Mouse (Mus musculus) heart, embryonic 14.5 days (tissue): ENCODE results near the gene Gm5475. TPM values are rescaled to one million over a fixed set of nuclear protein-coding genes. Genes with fewer than 3 reads are reported as not detected.

Experiments used
- ATAC-seq: fragments of 200-750 bp; cut with Nextera tagmentation; 2 replicates; pipeline ENCODE4 v1.8.0; 2017; ENCODE audit warnings: low read depth, moderate TSS enrichment; ENCODE audit not compliant: insufficient number of reproducible peaks, insufficient read depth, low FRiP score
- H3K27ac ChIP-seq, 2 experiments: fragments of 200-500 bp in 1 of 2; fragments of 300-500 bp in 1 of 2; sonication (generic) in 1 of 2; replicated peaks in 1 of 2; 2 replicates each; pipeline ENCODE4 v1.5.1; 2012 to 2014; ENCODE audit warnings: low read depth in 2 of 2, low read length in 2 of 2, control low read depth in 1 of 2, mild to moderate bottlenecking in 1 of 2, mixed read lengths in 1 of 2; ENCODE audit not compliant: control insufficient read depth in 1 of 2, insufficient read depth in 1 of 2
- H3K27me3 ChIP-seq: fragments of 300-500 bp; sonication (generic); 2 replicates; pipeline ENCODE4 v1.6.1; 2014; ENCODE audit warnings: mild to moderate bottlenecking, low read length, control low read depth; ENCODE audit not compliant: control insufficient read depth, insufficient read depth
- H3K36me3 ChIP-seq: fragments of 300-500 bp; sonication (generic); 2 replicates; pipeline ENCODE4 v1.6.1; 2014; ENCODE audit warnings: mild to moderate bottlenecking, control low read depth, low read length, mixed read lengths; ENCODE audit not compliant: control insufficient read depth, insufficient read depth
- H3K4me1 ChIP-seq, 2 experiments: fragments of 200-500 bp in 1 of 2; fragments of 300-500 bp in 1 of 2; sonication (generic) in 1 of 2; 2 replicates each; pipeline ENCODE4 v1.6.1; 2012 to 2014; ENCODE audit warnings: low read length in 2 of 2, control low read depth in 1 of 2, mixed read lengths in 1 of 2; ENCODE audit not compliant: control insufficient read depth in 2 of 2, insufficient read depth in 2 of 2
- H3K4me2 ChIP-seq: fragments of 300-500 bp; sonication (generic); 2 replicates; pipeline ENCODE4 v1.6.1; 2014; ENCODE audit warnings: mild to moderate bottlenecking, low read length
- H3K4me3 ChIP-seq, 2 experiments: fragments of 200-500 bp in 1 of 2; fragments of 300-500 bp in 1 of 2; sonication (generic) in 1 of 2; 2 replicates each; pipeline ENCODE4 v1.5.1; 2012 to 2014; ENCODE audit warnings: low read length in 2 of 2, mild to moderate bottlenecking in 2 of 2, control low read depth in 1 of 2, low read depth in 1 of 2, moderate library complexity in 1 of 2; ENCODE audit not compliant: control insufficient read depth in 1 of 2, insufficient read depth in 1 of 2
- H3K9ac ChIP-seq: fragments of 300-500 bp; sonication (generic); 2 replicates; pipeline ENCODE4 v1.6.1; 2014; ENCODE audit warnings: mild to moderate bottlenecking, low read length
- H3K9me3 ChIP-seq: fragments of 300-500 bp; sonication (generic); 2 replicates; pipeline ENCODE4 v1.6.1; 2016; ENCODE audit warnings: low read length, control low read depth; ENCODE audit not compliant: control insufficient read depth
- WGBS: fragments of 180-500 bp; shearing (Covaris S2); extraction: QIAGEN DNeasy Blood & Tissue Kit; methylation state at CpG from one replicate; pipeline ENCODE4 v1.1.7; 2014; 5-methylcytosine and 5-hydroxymethylcytosine counted together
- polyA plus RNA-seq: library from polyadenylated mRNA; unstranded; fragments of >200 nt; fragmentation: Nextera tagmentation; extraction: Ambion mirVana; gene quantifications from 2 replicates; pipeline ENCODE4 v1.2.1, GENCODE M21; 2014

Gene Gm5475
- polyA plus RNA-seq, 1 experiment from 2014 or later: not detected

GRCm38 (mm10) chr15:100473926-100474503 is 52.1 kb downstream of the Gm5475 start:
- Histone ChIP-seq H3K4me3 (no peak overlapping the region), H3K4me1 (peaks cover 6 to 12% of the 10 kb centered on the region in 2 experiments; a peak in 3 of 4 replicates), H3K9me3 (no peaks in the 10 kb centered on the region), H3K9ac (no peak overlapping the region), H3K36me3 (peaks cover 71% of the 10 kb centered on the region), H3K27me3 (no peaks in the 10 kb centered on the region), H3K4me2 (no peak overlapping the region), H3K27ac (no peak overlapping the region)
- ATAC-seq: no peak
- WGBS: 74% methylated on average over 7 of the region's 7 CpGs

Other genes with a start within 250 kb of the Gm5475 start
- gene Atf1, start 194.3 kb upstream of the Gm5475 start, polyA plus RNA-seq: 36.8 and 37.1 TPM in 2 replicates
- not detected in 2 replicates for gene Tmprss12, start 141.3 kb upstream of the Gm5475 start, polyA plus RNA-seq
- 2.2 and 3.8 TPM in 2 replicates for gene Mettl7a1, start 118.0 kb upstream of the Gm5475 start, polyA plus RNA-seq
- gene Mettl7a3, start 87.2 kb upstream of the Gm5475 start, polyA plus RNA-seq: not detected in 2 replicates
- gene Methig1, start 69.0 kb upstream of the Gm5475 start, polyA plus RNA-seq: not detected in 2 replicates
- gene Mettl7a2, start 68.9 kb upstream of the Gm5475 start, polyA plus RNA-seq: not detected in 2 replicates
- gene Higd1c, start 57.6 kb upstream of the Gm5475 start, polyA plus RNA-seq: not detected in 2 replicates
- 12.7 and 14.1 TPM in 2 replicates for gene Slc11a2, start 2.9 kb downstream of the Gm5475 start, polyA plus RNA-seq
- gene Letmd1, start 46.9 kb downstream of the Gm5475 start, polyA plus RNA-seq: 12.8 and 13.6 TPM in 2 replicates
- gene Csrnp2, start 73.3 kb downstream of the Gm5475 start, polyA plus RNA-seq: 7.8 and 8.1 TPM in 2 replicates
- gene Tfcp2, start 129.9 kb downstream of the Gm5475 start, polyA plus RNA-seq: 17.1 and 19.9 TPM in 2 replicates
- gene Pou6f1, start 177.8 kb downstream of the Gm5475 start, polyA plus RNA-seq: 7.1 and 8.2 TPM in 2 replicates
- 253 and 254 TPM in 2 replicates for gene Dazap2, start 193.2 kb downstream of the Gm5475 start, polyA plus RNA-seq
- gene Smagp, start 214.8 kb downstream of the Gm5475 start, polyA plus RNA-seq: 14.5 and 18.7 TPM in 2 replicates
- 1.9 and 2.8 TPM in 2 replicates for gene Bin2, start 247.4 kb downstream of the Gm5475 start, polyA plus RNA-seq